Mouse (Mus musculus) testis, adult 2 months (tissue): ENCODE measurements at regions not wholly inside any gene's neighbourhood (a gene's known extent, or its start where the extent isn't known, plus 50 kb on each side); places are given as distances from the start of the nearest gene placed in this dataset.
"Not testable (repeated sequence)": the region's sequence is repeated elsewhere in the genome, so short reads cannot be mapped to it uniquely, and the experiment has no call there.

Experiments
- H3K27ac ChIP-seq: fragments of 200-500 bp; 2 replicates; pipeline ENCODE4 v1.5.1; 2012; ENCODE audit warnings: low read depth, low read length; ENCODE audit not compliant: control insufficient read depth, insufficient read depth
- H3K27me3 ChIP-seq: fragments of 200-500 bp; 2 replicates; pipeline ENCODE4 v1.6.1; 2012; ENCODE audit warnings: mild to moderate bottlenecking, low read length, moderate library complexity; ENCODE audit not compliant: control insufficient read depth, insufficient read depth
- H3K36me3 ChIP-seq: fragments of 200-500 bp; 2 replicates; pipeline ENCODE4 v1.6.1; 2012; ENCODE audit warnings: mild to moderate bottlenecking, low read length; ENCODE audit not compliant: control insufficient read depth, insufficient read depth
- H3K4me1 ChIP-seq: fragments of 200-500 bp; 2 replicates; pipeline ENCODE4 v1.6.1; 2012; ENCODE audit warnings: low read length; ENCODE audit not compliant: control insufficient read depth, insufficient read depth
- H3K4me3 ChIP-seq: fragments of 200-500 bp; 2 replicates; pipeline ENCODE4 v1.5.1; 2012; ENCODE audit warnings: low read depth, mild to moderate bottlenecking, low read length, moderate library complexity, mixed read lengths; ENCODE audit not compliant: control insufficient read depth
- CTCF ChIP-seq: fragments of 200-500 bp; IDR thresholded peaks from 2 replicates; pipeline ENCODE4 v1.5.1; 2012; ENCODE audit warnings: low read depth, mild to moderate bottlenecking, inconsistent platforms, low read length, moderate library complexity; ENCODE audit not compliant: control insufficient read depth, insufficient read depth, insufficient replicate concordance
- POLR2A ChIP-seq: fragments of 200-500 bp; IDR thresholded peaks from 2 replicates; pipeline ENCODE4 v1.6.1; 2012; ENCODE audit warnings: low read depth, mild to moderate bottlenecking, inconsistent platforms, low read length, moderate library complexity; ENCODE audit not compliant: control insufficient read depth

- H3K27ac ChIP-seq: no peak overlapping the region
- H3K27me3 ChIP-seq: no peaks in the 10 kb centered on the region
- peak; percentile 58; the same call in 1 of the 2 replicates for TF ChIP-seq CTCF
- TF ChIP-seq POLR2A: no peak
- H3K36me3 ChIP-seq: no peaks in the 10 kb centered on the region
- H3K4me3 ChIP-seq: no peak overlapping the region
- no peaks in the 10 kb centered on the region for H3K4me1 ChIP-seq
These were observed 93.8 kb downstream of the Defb7 start for GRCm38 (mm10) chr8:19588715-19589114.

- not testable (repeated sequence) for H3K27ac ChIP-seq
These were observed 106.6 kb downstream of the Defb7 start for GRCm38 (mm10) chr8:19601542-19601941.

GRCm38 (mm10) chr8:19606586-19606985 is 111.7 kb downstream of the Defb7 start:
- Histone ChIP-seq H3K4me1 (no peaks in the 10 kb centered on the region), H3K36me3 (no peaks in the 10 kb centered on the region), H3K27me3 (no peaks in the 10 kb centered on the region), H3K27ac (no peak overlapping the region), H3K4me3 (no peak overlapping the region)
- no peak for TF ChIP-seq CTCF
- no peak for TF ChIP-seq POLR2A

More at GRCm38 (mm10) chr8:19601542-19601941, 106.6 kb downstream of the Defb7 start:
- H3K4me3 ChIP-seq, H3K36me3 ChIP-seq, H3K4me1 ChIP-seq, H3K27me3 ChIP-seq: not testable (repeated sequence)

- no peak overlapping the region for H3K27ac ChIP-seq
These were observed 101.9 kb upstream of the 4930467E23Rik start for GRCm38 (mm10) chr8:19627514-19627913.

GRCm38 (mm10) chr8:19648591-19648990 is 80.8 kb upstream of the 4930467E23Rik start:
- H3K27ac ChIP-seq, H3K4me3 ChIP-seq, H3K4me1 ChIP-seq, H3K27me3 ChIP-seq, H3K36me3 ChIP-seq: not testable (repeated sequence)

More at GRCm38 (mm10) chr8:19627514-19627913, 101.9 kb upstream of the 4930467E23Rik start:
- Histone ChIP-seq H3K4me3 (no peak overlapping the region), H3K4me1 (no peaks in the 10 kb centered on the region), H3K36me3 (no peaks in the 10 kb centered on the region), H3K27me3 (no peaks in the 10 kb centered on the region)
- TF ChIP-seq POLR2A: no peak
- TF ChIP-seq CTCF: no peak
